Mouse (Mus musculus) embryonic stem cell, embryonic (primary cell): ENCODE data around the gene Icosl.
"Not testable (repeated sequence)": the region's sequence is repeated elsewhere in the genome, so short reads cannot be mapped to it uniquely, and the experiment has no call there.

Experiments used
- CTCF ChIA-PET, 4 experiments: fragments of 300-600 bp in 2 of 4; fragments of 350-600 bp in 2 of 4; sonication (Branson Sonifier 250); formaldehyde crosslinking; loops; one replicate each; lab custom pipeline; 2022; ENCODE audit warnings: inconsistent platforms in 2 of 4; lab: Charles Lee
- POLR2A ChIA-PET, 4 experiments: fragments of 300-600 bp in 2 of 4; fragments of 350-600 bp in 2 of 4; sonication (Branson Sonifier 250); formaldehyde crosslinking; loops; one replicate each; lab custom pipeline; 2022; ENCODE audit warnings: antibody characterized with exemption in 4 of 4, inconsistent platforms in 1 of 4; lab: Charles Lee

Gene Icosl

DNA sequence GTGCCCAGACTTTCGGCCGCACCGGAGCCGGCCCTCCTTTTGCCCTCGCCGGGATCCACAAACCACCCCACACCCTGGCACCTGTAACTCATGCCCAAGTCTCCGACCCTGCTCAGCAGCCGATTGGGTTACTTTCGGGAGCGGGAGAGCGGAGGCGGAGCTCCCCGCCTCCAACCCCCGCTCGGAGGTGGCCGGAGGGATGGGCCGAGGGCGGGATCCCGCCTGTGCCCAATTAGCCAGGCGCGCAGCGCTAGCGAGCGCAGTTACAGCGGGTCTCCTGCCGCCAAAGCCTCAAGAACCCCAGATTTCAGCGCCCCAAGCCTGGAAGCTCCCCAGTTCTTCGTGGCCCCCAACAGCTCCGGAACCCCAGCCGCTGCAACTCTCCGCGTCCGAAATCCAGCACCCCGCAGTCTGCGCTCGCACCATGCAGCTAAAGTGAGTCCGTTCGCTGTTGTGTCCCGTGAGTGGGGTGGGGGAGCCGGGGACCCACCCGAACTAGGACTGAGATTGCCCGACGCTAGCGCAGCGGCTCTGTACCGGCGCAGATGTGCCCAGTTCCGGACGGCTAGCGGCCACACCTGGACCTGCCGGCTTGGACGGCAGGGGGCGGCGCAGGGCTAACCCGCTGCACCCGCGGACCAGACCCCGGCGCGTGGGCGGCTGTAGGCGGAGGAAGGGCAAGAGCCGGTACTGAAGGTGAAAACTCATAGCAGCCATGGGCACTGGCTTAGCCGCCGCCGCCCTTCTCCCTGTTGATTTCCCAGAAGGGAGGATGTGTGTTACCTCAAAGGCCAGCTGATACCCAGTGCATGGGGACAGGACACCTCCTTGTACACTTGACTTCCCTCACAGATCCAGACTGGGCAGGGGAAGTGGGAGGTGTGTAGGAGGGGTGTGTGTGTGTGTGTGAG lies at the start of gene Icosl:
TSS of gene Icosl (plus strand) at position 202 of the 911 bp plus-strand sequence.
- ChIA-PET POLR2A (interaction anchor here (0.6 to 1.6 kb wide), 50 partner anchors 9 to 955 kb away, joined by 3 to 19 read pairs (median 3); partner anchors contain the start of genes Pfkl (in 3 of the 4), Pdxk (in 1 of the 4) and Pwp2 (in 1 of the 4)), CTCF (interaction anchor here in 3 of 4 experiments (0.5 to 1.3 kb wide), 15 partner anchors 9 to 1484 kb away, joined by 3 to 5 read pairs (median 4); partner anchors contain the start of genes Aire (in 1 of the 3) and Rrp1 (in 1 of the 3))

DNA sequence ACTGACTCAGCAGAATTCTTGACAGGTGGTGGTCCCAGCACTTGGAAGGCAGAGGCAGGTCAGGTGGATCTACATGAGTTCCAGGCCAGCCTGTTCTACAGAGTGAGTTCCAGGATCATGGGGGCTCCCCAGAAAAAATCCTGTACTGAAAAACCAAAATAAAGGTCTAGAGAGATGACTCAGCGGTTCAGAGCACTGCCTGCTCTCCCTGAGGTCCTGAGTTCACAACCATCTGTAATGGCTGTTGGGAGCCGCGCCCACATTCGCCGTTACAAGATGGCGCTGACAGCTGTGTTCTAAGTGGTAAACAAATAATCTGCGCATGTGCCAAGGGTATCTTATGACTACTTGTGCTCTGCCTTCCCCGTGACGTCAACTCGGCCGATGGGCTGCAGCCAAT lies 49.1 kb upstream of the Icosl start:
- POLR2A ChIA-PET = interaction anchor here in 2 of 4 experiments (0.6 to 3.1 kb wide), 11 partner anchors 8 to 151 kb away, joined by 3 to 31 read pairs (median 5); partner anchors contain the start of genes Pfkl (in 2 of the 2) and Icosl (in 1 of the 2)

DNA sequence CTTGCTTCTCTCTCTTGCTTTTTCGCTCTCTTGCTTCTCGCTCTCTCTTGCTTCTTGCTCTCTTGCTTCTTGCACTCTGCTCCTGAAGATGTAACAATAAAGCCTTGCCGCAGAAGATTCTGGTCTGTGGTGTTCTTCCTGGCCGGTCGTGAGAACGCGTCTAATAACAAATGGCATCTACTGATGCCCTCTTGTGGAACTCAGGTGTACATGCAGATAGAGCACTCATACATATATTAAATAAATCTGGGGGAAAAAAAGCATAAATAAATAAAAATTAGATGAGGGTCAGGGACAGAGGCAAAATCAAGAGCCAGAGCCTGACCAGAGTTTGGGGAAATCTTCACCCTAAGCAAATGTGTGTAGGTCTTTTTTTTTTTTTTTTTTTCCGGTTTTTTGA lies 43.6 kb upstream of the Icosl start:
- CTCF ChIA-PET = not testable (repeated sequence)
- POLR2A ChIA-PET = interaction anchor here in 1 of 4 experiments (1.5 kb wide), 1 partner anchor 12 kb away, joined by 6 read pairs; no protein-coding TSS in a partner anchor

More for the DNA sequence above, 49.1 kb upstream of the Icosl start:
- CTCF ChIA-PET = interaction anchor here in 2 of 4 experiments (0.6 to 2.8 kb wide), 11 partner anchors 10 to 1861 kb away, joined by 3 to 22 read pairs (median 8); partner anchors contain the start of gene Pfkl (in 1 of the 2)

DNA sequence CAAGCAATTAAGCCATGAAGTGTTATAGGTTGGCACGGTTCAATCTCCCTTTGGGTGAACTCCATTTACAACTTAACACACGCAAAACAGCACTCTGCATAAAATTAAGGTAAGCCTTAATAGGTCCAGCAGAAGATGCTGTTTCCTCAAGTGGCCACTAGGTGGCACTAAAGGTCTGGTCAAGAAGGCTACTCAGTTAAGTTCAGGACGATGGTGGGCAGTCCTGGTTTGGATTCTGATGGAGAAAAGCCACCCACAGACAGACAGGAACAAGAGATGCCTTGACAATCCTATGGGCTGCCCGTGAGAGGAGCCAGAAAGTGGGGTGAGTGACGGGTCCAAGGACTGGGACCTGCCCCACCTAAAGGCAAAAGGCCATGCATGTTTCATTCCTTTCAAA lies 41.0 kb upstream of the Icosl start:
- POLR2A ChIA-PET = interaction anchor here in 3 of 4 experiments (0.8 to 3.4 kb wide), 20 partner anchors 9 to 398 kb away, joined by 3 to 10 read pairs (median 4); partner anchors contain the start of genes Pfkl (in 2 of the 3) and Icosl (in 1 of the 3)
- CTCF ChIA-PET = interaction anchor here in 3 of 4 experiments (0.6 to 3.5 kb wide), 18 partner anchors 9 to 183 kb away, joined by 3 to 36 read pairs (median 4); partner anchors contain the start of genes Icosl (in 2 of the 3), Pfkl (in 2 of the 3) and Aire (in 1 of the 3)

DNA sequence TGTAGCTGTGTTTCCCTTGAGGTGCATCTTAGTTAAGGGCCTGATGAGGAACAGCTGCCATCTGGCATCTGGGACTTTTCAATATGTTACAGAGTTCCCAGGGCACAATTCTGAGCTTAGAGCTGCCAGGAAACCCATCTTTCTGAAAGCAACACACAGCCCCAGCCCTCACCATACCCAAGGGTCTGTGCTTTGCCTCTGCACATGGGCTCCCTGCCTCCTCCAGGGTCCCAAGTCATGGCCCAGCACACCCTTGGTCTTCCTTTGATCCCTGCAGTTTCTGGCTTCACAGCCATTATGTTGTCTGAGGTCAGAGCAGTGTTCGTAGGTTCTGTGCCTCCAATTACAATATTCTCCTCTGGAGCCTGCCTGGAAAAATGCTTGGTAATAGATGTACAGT lies 40.0 kb upstream of the Icosl start:
- ChIA-PET CTCF (interaction anchor here in 3 of 4 experiments (0.8 to 3.5 kb wide), 10 partner anchors 10 to 182 kb away, joined by 3 to 36 read pairs (median 4); no protein-coding TSS in a partner anchor), POLR2A (interaction anchor here in 3 of 4 experiments (0.6 to 3.4 kb wide), 14 partner anchors 10 to 397 kb away, joined by 3 to 10 read pairs (median 4); partner anchors contain the start of gene Pfkl (in 1 of the 3))

DNA sequence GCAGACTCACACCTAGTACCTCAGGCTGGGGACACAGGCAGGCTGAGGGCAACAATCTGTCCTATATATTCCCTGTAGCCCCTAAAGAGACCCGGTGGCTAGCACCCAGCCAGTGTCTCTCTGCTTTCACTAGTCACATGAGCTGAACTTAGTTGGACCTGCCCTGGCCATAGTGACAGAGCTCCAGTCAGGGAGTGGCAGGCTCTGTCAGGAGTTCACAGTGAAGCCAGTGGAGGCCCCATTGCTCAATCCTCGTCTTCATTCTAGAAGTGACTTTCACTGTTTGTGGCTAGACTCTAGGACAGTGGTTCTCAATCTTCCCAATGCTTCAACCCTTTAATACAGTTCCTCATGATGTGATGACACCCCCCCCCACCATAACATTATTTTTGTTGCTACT lies 37.1 kb upstream of the Icosl start:
- ChIA-PET CTCF (interaction anchor here in 1 of 4 experiments (1.0 to 2.2 kb wide), 5 partner anchors 10 to 132 kb away, joined by 3 to 11 read pairs (median 4); partner anchors contain the start of gene Pfkl), POLR2A (interaction anchor here in 2 of 4 experiments (0.6 to 1.9 kb wide), 3 partner anchors 10 to 25 kb away, joined by 3 to 10 read pairs (median 6); partner anchors contain the start of gene Pfkl (in 1 of the 2))

DNA sequence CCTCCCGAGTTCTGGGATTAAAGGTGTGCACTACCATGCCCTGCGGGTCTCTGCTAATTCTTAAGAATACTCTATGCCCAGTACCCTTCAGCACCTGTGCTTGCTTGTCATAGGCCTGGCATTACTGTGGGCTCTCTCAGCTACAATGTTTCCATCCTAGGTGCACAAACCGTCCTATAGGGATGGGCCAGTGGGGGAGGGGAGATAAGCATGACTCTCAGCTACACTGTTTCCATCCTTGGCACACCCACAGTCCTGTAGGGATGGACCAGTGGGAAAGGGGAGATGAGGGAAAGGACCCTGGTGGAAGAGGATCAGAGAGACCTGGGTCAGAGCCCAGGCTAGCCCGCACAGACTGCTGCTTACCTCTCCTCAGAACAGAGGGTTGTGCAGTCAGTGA lies 32.0 kb upstream of the Icosl start:
- ChIA-PET CTCF (interaction anchor here in 3 of 4 experiments (1.0 to 2.2 kb wide), 6 partner anchors 18 to 133 kb away, joined by 3 to 14 read pairs (median 4); partner anchors contain the start of genes D10Jhu81e (in 1 of the 3) and Pfkl (in 1 of the 3)), POLR2A (interaction anchor here in 3 of 4 experiments (0.6 to 3.2 kb wide), 20 partner anchors 10 to 147 kb away, joined by 3 to 15 read pairs (median 4); partner anchors contain the start of genes D10Jhu81e (in 1 of the 3), Icosl (in 1 of the 3), Pfkl (in 1 of the 3) and Pwp2 (in 1 of the 3))

DNA sequence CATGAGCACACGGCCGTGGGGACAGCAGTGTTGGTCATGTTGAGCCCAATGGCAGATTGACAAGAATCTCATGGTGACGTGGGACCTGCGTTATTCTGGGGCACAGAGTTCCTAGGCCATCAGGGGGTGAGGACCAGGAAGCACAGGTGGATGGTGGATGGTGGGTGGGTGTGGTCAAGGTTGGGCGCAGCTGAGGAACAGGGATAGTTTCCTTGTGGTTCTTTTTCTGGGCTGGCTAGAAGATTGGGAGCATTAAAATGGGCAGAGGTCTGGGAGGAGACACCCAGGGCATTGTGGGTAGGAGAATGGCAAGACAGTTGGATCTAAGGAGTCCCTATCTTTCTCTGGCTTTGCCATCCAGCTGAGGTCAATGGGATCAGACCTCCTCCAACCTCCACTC lies 27.5 kb upstream of the Icosl start, which contains the start of gene Dnmt3l:
TSS of gene Dnmt3l (plus strand) at position 301 of the 400 bp plus-strand sequence.
- POLR2A ChIA-PET = interaction anchor here in 2 of 4 experiments (0.8 to 1.5 kb wide), 6 partner anchors 10 to 120 kb away, joined by 3 to 5 read pairs (median 4); partner anchors contain the start of gene Icosl (in 2 of the 2)
- CTCF ChIA-PET = interaction anchor here in 2 of 4 experiments (0.6 to 1.4 kb wide), 4 partner anchors 9 to 584 kb away, joined by 3 to 4 read pairs (median 4); no protein-coding TSS in a partner anchor

DNA sequence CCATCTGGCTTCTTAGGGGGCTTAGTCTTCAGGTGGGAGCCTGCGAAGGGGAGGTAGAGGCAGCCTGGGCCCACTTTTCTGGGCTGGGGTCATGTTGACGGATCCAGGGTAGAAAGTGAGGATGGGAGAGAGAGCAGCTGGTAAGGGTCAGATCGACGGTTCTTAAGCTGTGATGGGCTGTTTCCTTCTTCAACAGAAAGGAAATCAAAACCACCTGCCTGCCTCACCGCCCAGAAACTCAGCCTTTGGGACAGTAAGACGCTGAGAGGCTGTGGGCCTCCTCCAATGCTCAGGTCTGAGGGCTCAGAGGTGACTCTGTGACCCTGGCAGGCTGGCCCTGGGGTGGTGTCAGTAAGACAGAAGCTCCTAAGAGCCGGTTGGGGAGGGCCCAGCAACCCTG lies 27.0 kb upstream of the Icosl start:
- ChIA-PET POLR2A (interaction anchor here in 3 of 4 experiments (0.8 to 1.5 kb wide), 10 partner anchors 9 to 143 kb away, joined by 3 to 5 read pairs (median 3); partner anchors contain the start of genes Icosl (in 2 of the 3) and Pwp2 (in 1 of the 3)), CTCF (interaction anchor here in 3 of 4 experiments (0.6 to 1.5 kb wide), 7 partner anchors 9 to 583 kb away, joined by 3 to 4 read pairs (median 3); partner anchors contain the start of gene Pfkl (in 1 of the 3))

DNA sequence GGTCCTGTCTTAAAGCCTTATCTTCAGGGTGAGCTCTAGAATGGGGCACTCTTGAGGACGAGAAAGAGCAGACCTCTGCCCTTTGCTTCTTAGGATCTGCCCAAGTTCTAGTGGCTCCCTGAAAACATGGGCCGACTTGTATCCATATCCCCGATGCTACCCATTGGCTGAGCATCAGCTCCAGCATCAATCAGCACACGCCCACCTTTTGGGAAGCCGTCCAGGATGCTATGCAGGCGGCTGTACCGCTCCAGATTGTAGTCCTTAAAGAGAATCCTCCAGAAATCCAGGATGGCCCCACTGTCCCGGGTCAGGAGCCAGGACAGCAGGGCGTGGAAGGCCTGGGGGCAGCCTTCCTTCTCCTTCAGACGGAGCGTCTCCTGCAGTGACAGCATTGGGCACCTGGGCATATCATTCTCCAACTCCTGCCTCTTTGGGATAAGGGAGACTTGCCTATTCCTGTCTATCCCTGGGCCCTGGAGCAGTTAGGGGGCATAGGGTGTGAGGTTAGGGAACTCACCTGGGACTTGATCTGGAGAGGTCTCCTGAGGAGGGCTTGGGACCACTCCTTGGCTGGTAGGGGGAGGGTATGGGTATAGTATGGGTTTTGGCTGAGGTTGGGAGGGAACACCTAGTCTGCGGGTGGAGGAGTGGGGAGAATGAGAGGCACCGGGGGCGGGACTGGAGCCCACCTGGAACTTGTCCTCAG lies 26.3 kb upstream of the Icosl start:
- ChIA-PET POLR2A (interaction anchor here in 3 of 4 experiments (0.8 to 1.5 kb wide), 10 partner anchors 9 to 142 kb away, joined by 3 to 5 read pairs (median 3); partner anchors contain the start of genes Icosl (in 2 of the 3) and Pwp2 (in 1 of the 3)), CTCF (interaction anchor here in 3 of 4 experiments (0.6 to 1.5 kb wide), 11 partner anchors 10 to 120 kb away, joined by 3 to 7 read pairs (median 3); partner anchors contain the start of genes Icosl (in 1 of the 3) and Pfkl (in 1 of the 3))

DNA sequence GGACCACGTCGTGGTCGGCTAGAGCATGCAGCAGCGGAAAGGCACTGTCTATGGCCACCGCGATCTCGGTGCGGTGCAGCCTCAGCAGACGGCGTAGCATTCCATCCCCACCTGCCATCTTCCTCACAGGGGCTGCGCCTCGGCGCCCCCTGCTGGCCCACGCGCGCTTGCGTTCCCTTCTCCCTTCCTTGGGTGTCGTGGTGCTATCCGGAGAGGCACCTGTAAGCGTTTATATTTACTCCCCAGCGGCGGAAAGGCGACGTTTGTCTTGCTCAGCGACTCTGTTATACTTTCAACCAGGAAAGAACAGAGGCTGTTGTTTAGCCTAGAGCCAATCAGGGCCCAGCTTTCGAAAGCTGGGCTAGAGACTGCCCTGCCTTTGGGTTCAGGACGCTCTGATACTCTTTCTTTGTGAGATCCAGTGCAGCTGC lies 25.7 kb upstream of the Icosl start, which contains the start of gene Aire:
TSS of gene Aire (minus strand) at position 205 of the 431 bp plus-strand sequence.
- POLR2A ChIA-PET = interaction anchor here in 1 of 4 experiments (0.8 kb wide), 1 partner anchor 13 kb away, joined by 5 read pairs; no protein-coding TSS in a partner anchor
- CTCF ChIA-PET = interaction anchor here in 2 of 4 experiments (0.6 to 1.5 kb wide), 7 partner anchors 15 to 119 kb away, joined by 3 to 7 read pairs (median 3); partner anchors contain the start of genes Icosl (in 1 of the 2) and Pfkl (in 1 of the 2)

DNA sequence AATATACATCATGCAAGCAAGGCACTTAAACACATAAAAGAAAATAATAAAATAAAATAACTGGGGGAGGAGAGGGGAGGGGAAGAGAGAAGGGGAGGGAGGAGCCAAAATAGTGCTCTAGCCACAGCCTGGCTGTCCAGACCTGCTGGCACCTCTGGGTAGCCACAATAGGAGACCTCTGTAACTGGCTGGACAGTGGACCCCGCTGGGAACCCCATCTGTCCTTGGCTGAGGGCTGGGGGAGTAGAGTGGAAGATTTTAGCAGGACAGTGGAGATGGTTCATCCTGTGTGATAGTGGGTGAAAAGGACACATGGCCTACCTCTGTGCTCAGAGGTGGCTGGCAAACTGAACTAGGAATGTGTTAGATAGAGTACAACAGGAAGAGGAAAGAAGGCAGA lies 24.6 kb upstream of the Icosl start:
- POLR2A ChIA-PET = no interaction called here
- CTCF ChIA-PET = interaction anchor here in 1 of 4 experiments (0.5 kb wide), 1 partner anchor 1979 kb away, joined by 4 read pairs; no protein-coding TSS in a partner anchor

DNA sequence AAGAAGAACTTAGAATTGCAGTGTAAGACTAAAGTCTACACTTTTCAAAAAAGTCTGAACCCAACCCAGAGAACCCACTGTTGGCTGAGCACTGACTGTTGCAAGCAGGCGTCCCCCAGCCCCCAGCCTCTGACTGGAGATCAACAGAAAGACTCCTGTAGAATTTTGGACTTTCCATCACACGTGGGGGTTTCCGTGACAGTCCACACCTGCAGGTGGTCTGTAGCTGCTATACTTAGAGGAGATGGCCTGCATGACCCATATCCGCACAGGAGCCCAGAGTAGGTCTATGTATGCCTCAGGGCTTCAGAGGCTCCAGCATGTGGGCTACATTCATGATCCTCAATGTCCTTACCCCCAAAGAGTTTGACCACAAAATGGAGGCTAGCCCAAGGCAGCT lies 22.7 kb upstream of the Icosl start:
- CTCF ChIA-PET = interaction anchor here in 1 of 4 experiments (1.2 kb wide), 1 partner anchor 89 kb away, joined by 3 read pairs; no protein-coding TSS in a partner anchor
- POLR2A ChIA-PET = interaction anchor here in 2 of 4 experiments (1.1 kb wide), 2 partner anchors 9 to 13 kb away, joined by 3 to 4 read pairs; no protein-coding TSS in a partner anchor

DNA sequence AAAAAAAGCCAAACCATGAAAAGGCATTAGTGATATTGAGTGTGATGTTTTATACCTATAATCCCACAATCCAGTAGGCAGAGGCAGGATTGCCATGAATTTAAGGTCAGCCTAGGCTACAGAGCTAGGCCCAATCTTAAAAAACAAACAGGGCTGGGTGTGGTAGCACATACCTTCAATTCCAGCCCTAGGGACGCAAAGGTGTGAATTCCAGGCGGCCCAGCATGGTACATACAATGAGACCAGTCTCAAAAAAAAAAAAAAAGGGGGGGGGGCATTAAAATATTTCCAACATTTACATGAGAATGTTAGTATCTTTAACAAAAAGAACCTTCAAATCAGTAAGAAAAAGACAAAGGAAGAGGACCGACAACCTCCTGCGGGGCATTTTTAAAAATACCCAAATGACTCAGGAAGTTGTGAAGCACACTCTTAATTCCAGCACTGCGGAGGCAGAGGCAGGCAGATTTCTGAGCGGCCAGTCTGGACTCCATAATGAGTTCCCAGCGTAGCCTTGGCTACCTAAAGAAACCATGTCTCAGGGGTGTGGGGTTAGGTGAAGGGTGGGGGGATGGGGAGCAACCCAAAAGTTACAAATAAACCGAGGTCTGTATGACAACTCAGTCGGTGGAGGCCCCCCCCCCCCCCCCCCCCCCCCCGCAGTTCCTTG lies 20.9 kb upstream of the Icosl start:
- POLR2A ChIA-PET = interaction anchor here in 3 of 4 experiments (0.6 to 1.5 kb wide), 10 partner anchors 9 to 318 kb away, joined by 3 to 7 read pairs (median 4); no protein-coding TSS in a partner anchor

DNA sequence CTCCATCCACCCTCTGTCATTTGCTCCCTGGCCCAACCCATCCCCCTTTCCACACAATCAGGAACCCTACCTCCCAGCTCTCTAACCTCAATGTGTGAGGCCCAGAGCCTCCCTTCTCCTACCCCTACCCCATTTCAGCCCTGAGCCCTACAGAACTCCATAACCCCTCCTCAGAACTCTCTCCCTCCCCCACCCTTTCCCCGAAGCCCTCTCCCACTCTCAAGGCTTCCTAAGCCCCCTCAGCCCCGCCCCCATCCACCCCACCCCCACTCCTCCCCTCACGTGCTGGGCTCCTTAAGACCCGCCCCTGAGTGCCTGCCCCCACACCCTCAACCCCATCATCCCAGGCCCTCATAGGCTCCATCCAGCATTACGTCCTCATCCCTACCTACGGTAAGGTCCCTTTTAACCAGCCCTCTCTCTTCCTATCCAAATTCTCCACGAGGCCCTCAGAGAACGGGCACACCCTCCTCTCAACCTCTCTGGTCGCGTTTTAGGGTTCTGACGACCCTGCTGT lies 19.5 kb upstream of the Icosl start:
- ChIA-PET CTCF (interaction anchor here in 1 of 4 experiments (0.9 kb wide), 1 partner anchor 31 kb away, joined by 3 read pairs; no protein-coding TSS in a partner anchor), POLR2A (interaction anchor here (1.0 to 1.2 kb wide), 7 partner anchors 8 to 77 kb away, joined by 3 to 4 read pairs (median 4); partner anchors contain the start of gene Icosl (in 1 of the 4))

More for the DNA sequence above, 20.9 kb upstream of the Icosl start:
- CTCF ChIA-PET = no interaction called here
